Mouse (Mus musculus) MEL (cell line): ENCODE measurements around the gene Tomm5. TPM values are rescaled to one million over a fixed set of nuclear protein-coding genes. Genes with fewer than 3 reads are reported as not detected.
"Not testable (repeated sequence)": the region's sequence is repeated elsewhere in the genome, so short reads cannot be mapped to it uniquely, and the experiment has no call there.

Experiments used
- DNase-seq: peaks from one replicate; pipeline ENCODE4 v3.0.0; 2011; ENCODE audit warnings: low read depth, low spot score
- H3K27ac ChIP-seq: 2 replicates; pipeline ENCODE4 v1.5.1; 2012; ENCODE audit warnings: low read depth, mild to moderate bottlenecking, control low read depth, low read length, moderate library complexity; ENCODE audit not compliant: control insufficient read depth
- H3K27me3 ChIP-seq, 2 experiments: fragments of 150-350 bp in 1 of 2; sonication (generic) in 1 of 2; 2 replicates each; pipeline ENCODE4 v1.6.1; 2012; ENCODE audit warnings: low read length in 2 of 2, mild to moderate bottlenecking in 2 of 2, improper control_type of control experiment in 1 of 2, moderate library complexity in 1 of 2; ENCODE audit not compliant: insufficient read depth in 2 of 2, control insufficient read depth in 1 of 2
- H3K36me3 ChIP-seq, 2 experiments: 2 replicates each; pipeline ENCODE4 v1.6.1; 2012 to 2014; ENCODE audit warnings: low read length in 2 of 2, improper control_type of control experiment in 1 of 2, inconsistent platforms in 1 of 2, mild to moderate bottlenecking in 1 of 2; ENCODE audit not compliant: insufficient read depth in 2 of 2, control insufficient read depth in 1 of 2
- H3K4me1 ChIP-seq, 2 experiments: fragments of 150-350 bp in 1 of 2; sonication (generic) in 1 of 2; 2 replicates each; pipeline ENCODE4 v1.6.1; 2012; ENCODE audit warnings: low read length in 2 of 2, improper control_type of control experiment in 1 of 2, mild to moderate bottlenecking in 1 of 2; ENCODE audit not compliant: insufficient read depth in 2 of 2, control insufficient read depth in 1 of 2
- H3K4me3 ChIP-seq, 2 experiments: fragments of 150-350 bp in 1 of 2; sonication (generic) in 1 of 2; 2 replicates each; pipeline ENCODE4 v1.5.1; 2012; ENCODE audit warnings: low read depth in 2 of 2, low read length in 2 of 2, mild to moderate bottlenecking in 2 of 2, moderate library complexity in 2 of 2, control low read depth in 1 of 2, improper control_type of control experiment in 1 of 2; ENCODE audit not compliant: control insufficient read depth in 1 of 2, insufficient read depth in 1 of 2
- H3K79me2 ChIP-seq: 2 replicates; pipeline ENCODE4 v1.6.1; 2012; ENCODE audit warnings: mild to moderate bottlenecking, low read length, moderate library complexity; ENCODE audit not compliant: control insufficient read depth, poor library complexity, insufficient read depth
- H3K9ac ChIP-seq: 2 replicates; pipeline ENCODE4 v1.6.1; 2012; ENCODE audit warnings: low read depth, mild to moderate bottlenecking, control low read depth, low read length, moderate library complexity; ENCODE audit not compliant: control insufficient read depth, poor library complexity, severe bottlenecking
- H3K9me3 ChIP-seq: fragments of 150-350 bp; sonication (generic); replicated peaks from 2 replicates; pipeline ENCODE4 v1.6.1; 2012; ENCODE audit warnings: mild to moderate bottlenecking, low read length, improper control_type of control experiment, moderate library complexity; ENCODE audit not compliant: insufficient read depth
- BHLHE40 ChIP-seq: IDR thresholded peaks from 2 replicates; pipeline ENCODE4 v1.6.1; 2012; ENCODE audit warnings: low read depth, mild to moderate bottlenecking, inconsistent platforms, low read length, improper control_type of control experiment, borderline replicate concordance
- CHD2 ChIP-seq: IDR thresholded peaks from 2 replicates; pipeline ENCODE4 v1.6.1; 2011; ENCODE audit warnings: low read length, improper control_type of control experiment
- ELF1 ChIP-seq: IDR thresholded peaks from 2 replicates; pipeline ENCODE4 v1.6.1; 2014; ENCODE audit warnings: low read depth, mild to moderate bottlenecking, inconsistent platforms, low read length, improper control_type of control experiment, moderate library complexity
- EP300 ChIP-seq, 2 experiments: IDR thresholded peaks; 2 replicates each; pipeline ENCODE4 v1.6.1; 2011; ENCODE audit warnings: improper control_type of control experiment in 2 of 2, low read length in 2 of 2, low read depth in 1 of 2, mild to moderate bottlenecking in 1 of 2
- GABPA ChIP-seq: IDR thresholded peaks from 2 replicates; pipeline ENCODE4 v1.6.1; 2012; ENCODE audit warnings: low read depth, mild to moderate bottlenecking, inconsistent platforms, low read length, improper control_type of control experiment, moderate library complexity
- HCFC1 ChIP-seq: IDR thresholded peaks from 2 replicates; pipeline ENCODE4 v1.6.1; 2012; ENCODE audit warnings: low read depth, mild to moderate bottlenecking, inconsistent platforms, low read length, improper control_type of control experiment, moderate library complexity
- KAT2A ChIP-seq: conservative IDR thresholded peaks from 2 replicates; pipeline ENCODE4 v1.6.1; 2012; ENCODE audit warnings: low read depth, low read length, improper control_type of control experiment, inconsistent platforms
- MEF2A ChIP-seq: IDR thresholded peaks from 2 replicates; pipeline ENCODE4 v1.6.1; 2014; ENCODE audit warnings: low read depth, mild to moderate bottlenecking, inconsistent platforms, low read length, improper control_type of control experiment; ENCODE audit not compliant: poor library complexity, insufficient replicate concordance, severe bottlenecking; ENCODE audit errors: extremely low read depth
- NRF1 ChIP-seq: IDR thresholded peaks from 2 replicates; pipeline ENCODE4 v1.6.1; 2014; ENCODE audit warnings: low read depth, mild to moderate bottlenecking, inconsistent platforms, low read length, improper control_type of control experiment, moderate library complexity; ENCODE audit not compliant: poor library complexity, insufficient read depth, severe bottlenecking
- POLR2A ChIP-seq, 2 experiments: IDR thresholded peaks; 2 replicates each; pipeline ENCODE4 v1.6.1; 2011 to 2012; ENCODE audit warnings: low read length in 2 of 2, mild to moderate bottlenecking in 2 of 2, control low read depth in 1 of 2, improper control_type of control experiment in 1 of 2, low read depth in 1 of 2, moderate library complexity in 1 of 2; ENCODE audit not compliant: control insufficient read depth in 1 of 2, insufficient read depth in 1 of 2, poor library complexity in 1 of 2
- RAD21 ChIP-seq: IDR thresholded peaks from 2 replicates; pipeline ENCODE4 v1.6.1; 2011; ENCODE audit warnings: mild to moderate bottlenecking, low read depth, low read length, improper control_type of control experiment
- SMC3 ChIP-seq: IDR thresholded peaks from 2 replicates; pipeline ENCODE4 v1.6.1; 2011; ENCODE audit warnings: low read depth, low read length, improper control_type of control experiment
- TCF12 ChIP-seq: IDR thresholded peaks from 2 replicates; pipeline ENCODE4 v1.6.1; 2014; ENCODE audit warnings: low read depth, mild to moderate bottlenecking, inconsistent platforms, low read length, improper control_type of control experiment, moderate library complexity
- UBTF ChIP-seq: IDR thresholded peaks from 2 replicates; pipeline ENCODE4 v1.6.1; 2012; ENCODE audit warnings: low read depth, mild to moderate bottlenecking, inconsistent platforms, low read length, improper control_type of control experiment, moderate library complexity, borderline replicate concordance; ENCODE audit not compliant: insufficient read depth
- ZMIZ1 ChIP-seq: IDR thresholded peaks from 2 replicates; pipeline ENCODE4 v1.6.1; 2012; ENCODE audit warnings: low read depth, mild to moderate bottlenecking, inconsistent platforms, low read length, improper control_type of control experiment, moderate library complexity
- polyA plus RNA-seq, 2 experiments: library from polyadenylated mRNA; stranded (reverse) in 1 of 2; unstranded in 1 of 2; fragments of >175 nt in 1 of 2; fragments of >200 nt in 1 of 2; gene quantifications; 2 replicates each; pipeline versions ENCODE4 v1.2.1 to v1.2.4; 2012; ENCODE audit warnings: low replicate concordance in 2 of 2, low read depth in 1 of 2; ENCODE audit not compliant: insufficient read length in 2 of 2, insufficient read depth in 1 of 2, missing spikeins in 1 of 2
- total RNA-seq: library from RNA; depleted of rRNA; stranded (reverse); fragments of 300-350 nt; gene quantifications from 2 replicates; pipeline ENCODE4 v1.2.3, GENCODE M21; 2012

Gene Tomm5
- total and polyA plus RNA-seq, 3 experiments = 309 to 639 TPM; not detected in 1

GRCm38 (mm10) chr4:45067742-45068141 lies 40.2 kb downstream of the Tomm5 start:
- Histone ChIP-seq H3K79me2 (no peaks in the 10 kb centered on the region), H3K9me3 (no peaks in the 10 kb centered on the region), H3K27ac (no peak overlapping the region), H3K4me3 (no peak overlapping the region), H3K27me3 (no peaks in the 10 kb centered on the region), H3K9ac (no peak overlapping the region), H3K4me1 (no peaks in the 10 kb centered on the region; a peak in 1 of 4 replicates), H3K36me3 (no peaks in the 10 kb centered on the region)
- DNase-seq = peak; percentile 39
- no peak for TF ChIP-seq BHLHE40
- no peak for TF ChIP-seq GABPA

GRCm38 (mm10) chr4:45066036-45066730 lies 41.7 kb downstream of the Tomm5 start:
- no peaks in the 10 kb centered on the region for H3K36me3 ChIP-seq
- H3K79me2 ChIP-seq = no peaks in the 10 kb centered on the region
- TF ChIP-seq KAT2A (no peak), ZMIZ1 (no peak), EP300 (IDR thresholded peaks at IDR 0.05; ENCODE audit: low read depth in 1 of 2, low read length in 2 of 2) (no peak), POLR2A (IDR thresholded peaks at IDR 0.05; ENCODE audit: control insufficient read depth in 1 of 2, insufficient read depth in 1 of 2, low read depth in 1 of 2, low read length in 2 of 2, poor library complexity in 1 of 2) (no peak)
- H3K4me1 ChIP-seq = no peaks in the 10 kb centered on the region; a peak in 1 of 4 replicates
- H3K27ac ChIP-seq = no peak overlapping the region
- no peak overlapping the region for H3K4me3 ChIP-seq
- H3K27me3 ChIP-seq = no peaks in the 10 kb centered on the region
- DNase-seq = no peak
- no peak overlapping the region for H3K9ac ChIP-seq
- no peaks in the 10 kb centered on the region for H3K9me3 ChIP-seq

GRCm38 (mm10) chr4:45064577-45064976 lies 43.3 kb downstream of the Tomm5 start:
- DNase-seq = no peak
- no peak overlapping the region for H3K9ac ChIP-seq
- TF ChIP-seq BHLHE40 (no peak), SMC3 (no peak), UBTF (no peak), ZMIZ1 (no peak), RAD21 (no peak), NRF1 (no peak), KAT2A (no peak), ELF1 (no peak), MEF2A (no peak), TCF12 (no peak), HCFC1 (no peak), CHD2 (no peak)
- no peaks in the 10 kb centered on the region for H3K27me3 ChIP-seq
- H3K36me3 ChIP-seq = no peaks in the 10 kb centered on the region
- H3K4me3 ChIP-seq = no peak overlapping the region
- no peaks in the 10 kb centered on the region for H3K9me3 ChIP-seq
- H3K79me2 ChIP-seq = no peaks in the 10 kb centered on the region
- H3K4me1 ChIP-seq = no peaks in the 10 kb centered on the region; a peak in 1 of 4 replicates
- no peak overlapping the region for H3K27ac ChIP-seq

DNA sequence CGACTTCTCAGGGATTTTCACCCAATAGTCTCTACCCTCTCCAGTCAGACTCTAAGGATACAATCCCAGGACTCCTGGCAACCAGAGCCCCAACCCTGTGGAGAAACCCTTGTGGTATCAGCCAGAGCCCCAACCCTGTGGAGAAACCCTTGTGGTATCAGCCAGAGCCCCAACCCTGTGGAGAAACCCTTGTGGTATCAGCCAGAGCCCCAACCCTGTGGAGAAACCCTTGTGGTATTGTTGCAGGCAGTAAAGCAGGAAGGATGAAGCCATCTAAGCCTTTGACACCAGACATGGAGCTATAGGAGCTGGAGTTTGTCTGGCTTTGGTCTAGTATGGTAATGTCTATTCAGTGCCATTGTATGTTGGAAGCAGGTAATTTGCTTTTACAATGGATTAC lies 44.1 kb downstream of the Tomm5 start:
- not testable (repeated sequence) for DNase-seq, H3K79me2 ChIP-seq, H3K36me3 ChIP-seq, H3K27ac ChIP-seq, H3K4me1 ChIP-seq, H3K9me3 ChIP-seq, H3K9ac ChIP-seq, H3K4me3 ChIP-seq, H3K27me3 ChIP-seq
